Mouse (Mus musculus) ovary, postnatal 36 days (tissue): ENCODE results near the gene Skap1.

Source experiments
- DNase-seq: peaks from one replicate; pipeline ENCODE4 v3.0.0; 2022; ENCODE audit warnings: low spot score, mixed read lengths

The Skap1 gene

DNA sequence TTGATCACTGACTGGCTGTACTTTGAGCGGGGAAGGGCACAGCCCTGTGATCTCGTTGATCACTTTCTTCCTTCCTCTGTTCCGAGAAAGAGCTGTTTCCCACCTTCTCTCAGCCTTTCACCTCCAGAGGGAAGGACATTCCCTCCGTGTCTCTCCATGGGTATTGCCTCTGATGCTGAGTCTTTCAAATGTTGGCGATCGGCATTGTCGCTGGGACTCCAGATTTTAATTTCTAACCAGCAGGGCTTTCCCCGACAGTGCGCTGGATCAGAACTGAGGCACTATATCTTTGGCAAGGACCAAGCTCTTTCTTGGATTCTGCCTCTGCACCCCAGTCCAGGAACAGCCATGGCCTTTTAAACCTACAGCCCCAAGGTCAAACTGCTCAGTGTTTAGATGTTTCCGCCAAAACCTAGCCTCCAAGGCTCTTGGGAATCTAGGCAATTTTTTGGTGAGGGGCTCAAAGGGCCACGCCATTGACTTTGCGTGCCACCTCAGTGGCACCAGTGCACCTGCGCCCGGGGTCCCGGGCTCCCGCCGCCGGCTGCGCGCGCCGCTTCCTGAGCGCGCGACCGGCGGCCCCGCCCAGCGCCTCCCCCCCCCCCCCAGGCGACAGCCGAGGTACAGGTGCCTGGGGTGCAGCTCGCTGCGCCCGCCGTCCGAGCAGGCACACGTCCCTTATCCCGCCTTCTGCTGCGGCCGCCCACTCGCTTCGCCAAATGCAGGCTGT is at the start of gene Skap1:
Skap1 (plus strand) TSS at position 608 of the 730 bp plus-strand sequence.
- no peak for DNase-seq

- DNase-seq: no peak
Observed at GRCm38 (mm10) chr11:96421074-96421473, 43.3 kb upstream of the Skap1 start.

DNA sequence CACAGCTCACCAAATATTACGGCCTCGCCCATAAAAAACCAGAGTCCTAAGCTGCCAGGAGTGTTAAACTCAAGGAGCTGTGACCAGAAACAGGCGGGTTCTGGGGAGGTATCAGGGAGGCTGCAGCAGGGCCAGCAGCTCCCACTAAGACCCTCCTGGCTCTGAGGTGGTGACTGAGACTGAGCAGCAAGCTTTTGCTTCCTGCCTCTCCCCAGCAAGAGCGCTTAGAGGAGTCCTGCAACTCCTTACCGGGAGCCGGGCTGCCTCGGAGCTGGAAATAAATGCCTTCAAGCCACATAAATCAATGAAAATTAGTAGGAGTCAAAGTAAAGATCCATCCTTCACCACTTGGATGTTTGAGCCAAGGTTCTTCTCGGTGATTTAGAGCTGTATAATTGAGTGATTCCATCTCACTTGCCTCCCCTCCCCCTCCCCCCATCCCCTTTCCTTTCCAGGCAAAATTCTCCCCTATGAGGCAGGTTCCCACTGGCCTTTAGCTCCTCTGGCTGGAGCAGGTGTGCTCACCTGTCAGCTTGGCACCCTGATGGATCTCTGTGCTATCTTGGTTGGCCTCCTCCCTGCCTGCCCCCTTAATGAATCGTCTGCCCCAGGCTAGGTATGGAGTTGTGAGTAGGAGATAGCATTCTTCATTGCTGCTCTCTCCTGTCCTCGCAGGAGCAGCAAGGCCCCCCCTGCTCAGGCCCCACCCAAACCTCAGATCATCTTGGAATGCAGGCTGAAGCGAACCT is 42.7 kb upstream of the Skap1 start:
- DNase-seq: no peak

DNA sequence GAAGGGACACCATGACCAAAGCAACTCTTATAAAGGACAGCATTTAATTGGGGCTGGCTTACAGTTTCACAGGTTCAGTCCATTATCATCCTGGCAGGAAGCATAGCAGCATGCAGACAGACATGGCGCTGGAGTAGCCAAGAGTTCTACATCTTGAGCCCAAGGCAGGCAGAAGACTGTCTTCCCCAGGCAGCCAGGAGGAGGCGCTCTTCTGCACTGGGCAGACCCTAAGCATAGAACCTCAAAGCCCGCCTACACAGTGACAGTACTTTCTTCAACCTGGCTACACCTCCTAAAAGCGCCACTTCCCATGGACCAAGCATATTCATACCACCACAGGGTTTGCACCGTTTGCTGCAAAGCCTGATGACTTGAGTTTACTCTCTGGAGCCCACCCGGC is 39.2 kb upstream of the Skap1 start:
- no peak for DNase-seq

GRCm38 (mm10) chr11:96426191-96426590 is 38.2 kb upstream of the Skap1 start:
- DNase-seq: no peak

DNA sequence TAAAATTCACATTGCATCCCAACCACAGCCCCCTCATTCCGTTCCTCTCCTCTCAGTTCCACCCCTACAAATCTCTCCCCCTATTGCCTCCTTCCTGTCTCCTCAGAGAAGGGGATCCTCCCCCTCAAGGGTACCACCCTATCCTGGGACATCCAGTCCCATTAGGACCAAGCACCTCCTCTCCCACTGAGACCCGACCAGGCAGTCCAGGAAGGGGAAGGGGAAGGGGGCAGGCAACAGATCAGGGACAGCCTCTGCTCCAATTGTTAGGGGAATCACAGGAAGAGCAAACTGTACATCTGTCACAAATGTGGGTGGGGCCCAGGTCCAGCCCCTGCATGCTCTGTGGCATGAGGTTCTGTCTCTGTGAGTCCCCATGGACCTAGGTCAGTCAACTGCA is 37.6 kb upstream of the Skap1 start:
- DNase-seq: no peak

GRCm38 (mm10) chr11:96429062-96429461 is 35.3 kb upstream of the Skap1 start:
- no peak for DNase-seq

- DNase-seq: no peak
Observed at GRCm38 (mm10) chr11:96429891-96430290, 34.5 kb upstream of the Skap1 start.

- no peak for DNase-seq
Observed at GRCm38 (mm10) chr11:96431871-96432270, 32.5 kb upstream of the Skap1 start.

DNA sequence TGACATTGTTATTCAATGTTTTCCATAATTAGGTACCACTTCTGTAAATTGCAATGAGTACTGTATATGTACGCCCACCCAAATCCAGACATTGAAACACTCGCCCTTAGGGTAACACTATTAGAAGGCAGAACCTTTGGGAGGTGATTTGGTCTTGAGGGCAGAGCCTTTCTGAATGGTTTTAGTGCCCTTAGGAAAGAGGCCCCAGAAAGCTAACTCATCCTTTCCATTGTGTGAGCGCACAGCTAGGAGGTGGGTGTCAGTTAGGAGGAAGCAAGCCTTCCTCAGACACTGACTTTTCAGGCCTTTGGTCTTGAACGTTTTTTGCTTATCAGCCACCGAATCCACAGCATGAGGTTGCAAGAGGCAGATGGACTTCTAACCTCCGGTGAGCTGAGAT is 29.5 kb upstream of the Skap1 start:
- no peak for DNase-seq

DNA sequence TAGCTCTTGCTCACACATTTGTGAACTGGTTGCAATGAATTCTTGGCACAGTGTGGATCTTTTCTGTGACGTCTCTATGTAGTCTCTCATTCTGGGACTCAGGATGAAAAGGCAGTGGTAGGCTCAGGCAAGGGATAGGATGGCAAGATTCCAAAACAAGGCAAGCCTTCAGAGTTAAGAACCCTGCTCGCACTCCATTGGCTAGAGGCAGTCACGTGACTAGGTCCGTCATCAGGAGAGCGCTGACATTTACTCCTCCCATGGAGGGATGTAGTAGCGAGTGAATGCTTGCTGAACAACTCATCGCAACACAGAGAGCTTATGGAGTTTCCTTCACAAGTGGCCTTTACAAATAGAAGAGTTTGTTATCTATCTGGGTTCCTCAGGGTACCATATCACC is 27.9 kb upstream of the Skap1 start:
- no peak for DNase-seq

- peak; percentile 47 for DNase-seq
Observed at GRCm38 (mm10) chr11:96438787-96439186, 25.6 kb upstream of the Skap1 start.

GRCm38 (mm10) chr11:96441546-96442185 is 22.7 kb upstream of the Skap1 start:
- no peak for DNase-seq

- DNase-seq: no peak
Observed at GRCm38 (mm10) chr11:96442468-96442867, 21.9 kb upstream of the Skap1 start.

DNA sequence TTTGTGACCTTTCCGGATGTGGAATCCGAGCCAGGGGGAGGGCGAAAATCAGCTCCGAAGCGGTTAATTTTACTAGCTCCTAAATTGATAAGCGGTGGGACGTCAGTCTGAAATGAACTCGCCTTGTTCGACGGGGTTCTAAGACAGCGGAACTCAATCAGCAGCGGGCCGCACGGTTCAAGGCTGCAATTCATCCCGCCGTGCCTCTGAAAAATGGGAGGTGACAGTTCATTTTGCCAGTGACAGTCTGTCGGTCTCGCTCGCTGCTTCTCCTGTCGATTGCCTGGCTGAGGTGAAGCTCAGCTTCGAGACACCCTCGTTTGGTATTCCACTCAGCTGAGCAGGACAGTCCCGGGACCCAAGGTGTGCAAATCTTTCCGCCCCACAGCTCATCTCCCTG is 16.5 kb upstream of the Skap1 start:
- no peak for DNase-seq

GRCm38 (mm10) chr11:96455111-96455510 is 9.3 kb upstream of the Skap1 start:
- DNase-seq: no peak

- no peak for DNase-seq
Observed at GRCm38 (mm10) chr11:96455699-96456326, 8.6 kb upstream of the Skap1 start.

DNA sequence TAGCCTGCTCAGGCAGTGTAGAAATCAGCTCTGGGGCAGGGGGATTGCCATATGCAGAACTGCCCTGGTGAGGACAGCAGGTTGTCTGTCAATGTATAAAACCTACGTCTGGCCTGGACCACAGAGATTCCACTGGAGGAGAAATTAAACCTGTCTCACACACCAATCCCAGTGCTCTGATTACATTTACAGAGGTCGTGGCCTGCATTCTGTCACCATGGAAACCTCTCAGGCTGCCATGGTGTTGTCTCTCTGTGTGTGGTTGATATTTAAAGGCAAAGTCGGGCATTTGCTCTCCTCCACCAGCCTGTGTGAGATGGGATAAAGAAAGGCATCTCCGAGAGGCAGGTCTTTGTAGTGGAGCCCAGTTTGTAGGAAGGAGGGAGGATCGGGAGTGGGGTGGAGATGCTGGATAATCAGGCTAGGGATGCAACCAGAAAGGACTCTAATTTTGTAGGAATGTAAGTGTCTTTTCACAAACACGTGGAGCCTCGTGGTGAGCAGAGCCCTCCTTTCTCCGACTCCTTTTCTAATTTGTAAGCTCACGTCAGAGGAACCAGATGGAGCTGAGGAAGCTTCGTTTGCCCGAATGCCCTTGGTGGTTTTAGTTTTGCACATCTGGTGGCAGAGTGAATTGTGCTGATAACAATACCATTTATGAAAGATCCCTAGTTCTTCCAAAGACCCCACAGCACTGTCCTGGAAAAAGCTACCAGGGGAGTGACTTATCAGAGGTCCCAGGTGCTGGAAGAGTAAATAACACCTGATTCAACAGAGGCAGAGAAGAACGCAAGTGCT is 7.7 kb upstream of the Skap1 start:
- no peak for DNase-seq

GRCm38 (mm10) chr11:96461766-96462165 is 2.6 kb upstream of the Skap1 start:
- DNase-seq: no peak

DNA sequence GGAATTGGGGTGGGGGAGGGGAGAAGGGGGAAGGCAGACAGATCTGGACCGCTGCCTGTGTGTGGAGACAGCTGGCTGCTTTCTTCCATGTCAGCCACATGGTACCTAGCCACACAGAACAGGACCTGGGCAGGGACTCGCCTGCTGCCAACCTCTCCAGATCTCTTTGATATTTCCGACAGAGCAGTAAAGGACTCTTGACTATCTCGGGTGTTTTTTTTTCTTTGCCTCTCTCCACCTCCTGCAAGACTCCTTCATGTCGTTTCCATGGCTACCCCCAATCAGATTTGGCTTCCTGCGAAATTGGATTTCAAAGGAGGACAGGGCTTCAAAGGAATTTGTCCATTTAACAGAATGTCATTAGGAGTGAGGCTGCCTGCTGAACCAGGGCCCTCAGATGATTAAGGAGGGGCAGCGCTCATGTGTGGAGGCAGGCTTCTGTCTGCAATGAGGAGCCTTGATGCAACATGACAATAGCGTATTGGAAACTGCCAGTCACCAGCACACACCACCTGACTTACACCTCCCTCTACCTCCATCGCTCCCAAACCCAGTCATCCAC is 2.1 kb upstream of the Skap1 start:
- DNase-seq: no peak

- DNase-seq: peak; percentile 5
Observed at GRCm38 (mm10) chr11:96464716-96465060, 295 bp downstream of the Skap1 start.
